ENCODE assay signal across 8 mouse cellular contexts in genomic region chr9:45421209-45421608, GRCm38 (mm10). TPM values are rescaled to one million over a fixed set of nuclear protein-coding genes. Genes with fewer than 3 reads are reported as not detected.
DNase-seq lines count a peak whose midpoint lies in the region; ATAC-seq and TF ChIP-seq lines count a peak whose summit lies in the region.
"Had no signal": no experiment of that assay in that cellular context is flagged by ENCODE, and none has a peak within 500 bp of the region (broad histone marks: within the 10 kb centered on the region; RNA-seq: fewer than 3 reads in every experiment).

No protein-coding gene starts in this region.

- no peak overlapping the region for H3K9ac ChIP-seq in kidney, embryonic 16.5 days (replicated peaks; ENCODE audit: low read length)

- peak; percentile 23 for DNase-seq in kidney, adult 9 months
- peak; percentile 26 for DNase-seq in thymus, adult 2 months
- no peak for DNase-seq in thymus, adult 18-20 months
- DNase-seq in cerebellum, postnatal 25 days, result peak; percentile 56 to 67
- no peak for DNase-seq in urinary bladder, postnatal 36 days (ENCODE audit: low spot score in 2 of 2)
- no peak for DNase-seq in gastrocnemius, postnatal 14 days

- H3K4me1 ChIP-seq in kidney, embryonic 16.5 days (ENCODE audit: insufficient read depth, low read length), result no peaks in the 10 kb centered on the region
- peaks cover 6% of the 10 kb centered on the region for H3K4me1 ChIP-seq in thymus, adult 2 months (replicated peaks; ENCODE audit: control insufficient read depth, insufficient read depth, low read length)

- H3K27me3 ChIP-seq in kidney, embryonic 16.5 days (ENCODE audit: insufficient read depth, low read length), result no peaks in the 10 kb centered on the region
- H3K27me3 ChIP-seq in thymus, adult 2 months (ENCODE audit: control insufficient read depth, insufficient read depth, low read length), result no peaks in the 10 kb centered on the region

- intact Hi-C loops in gastrocnemius, postnatal 14 days (cut with DNase I; ENCODE audit: low total_unique reads), result no loop called here

- ATAC-seq in kidney, embryonic 16.5 days (ENCODE audit: low FRiP score, low TSS enrichment), result no peak

- no peak for TF ChIP-seq POLR2A in thymus, adult 2 months (IDR thresholded peaks at IDR 0.05; ENCODE audit: control insufficient read depth, extremely low read depth, insufficient read depth, low read length, poor library complexity)

- no peaks in the 10 kb centered on the region for H3K9me3 ChIP-seq in kidney, embryonic 16.5 days (ENCODE audit: low read length)

- H3K36me3 ChIP-seq in kidney, embryonic 16.5 days (ENCODE audit: insufficient read depth, low read length), result no peaks in the 10 kb centered on the region
- no peaks in the 10 kb centered on the region for H3K36me3 ChIP-seq in thymus, adult 2 months (ENCODE audit: control insufficient read depth, insufficient read depth, low read length)

- no peak overlapping the region for H3K4me2 ChIP-seq in kidney, embryonic 16.5 days (replicated peaks; ENCODE audit: low read depth, low read length)

- TF ChIP-seq CTCF in thymus, adult 2 months (IDR thresholded peaks at IDR 0.05; ENCODE audit: borderline replicate concordance, control insufficient read depth, extremely low read depth, insufficient read depth, low read length, poor library complexity), result no peak

- 66% methylated on average over 8 of the region's 8 CpGs for WGBS in kidney, embryonic 16.5 days
- WGBS in thymus, adult 2 months, result 80% methylated on average over 8 of the region's 8 CpGs

- no peak overlapping the region for H3K27ac ChIP-seq in kidney, embryonic 16.5 days (ENCODE audit: low read length)
- H3K27ac ChIP-seq in thymus, adult 2 months (ENCODE audit: control insufficient read depth, insufficient read depth, low read length), result no peak overlapping the region

- H3K4me3 ChIP-seq in kidney, embryonic 16.5 days (ENCODE audit: low read length), result no peak overlapping the region
- H3K4me3 ChIP-seq in thymus, adult 2 months (ENCODE audit: control insufficient read depth, insufficient read depth, low read length), result no peak overlapping the region

RNA-seq across cellular contexts. Expression of gene Dscaml1, which starts 5.2 kb away (rescaled TPM):
- polyA plus RNA-seq in kidney, embryonic 16.5 days (2015; fragmentation: Nextera tagmentation; extraction: Ambion mirVana), result 0.17 and 0.37 TPM in 2 replicates
- polyA plus RNA-seq in thymus, adult 2 months (2012; rRNA removed), result 11.3 and 12.4 TPM in 2 replicates
- under 1 TPM in 1 of 2 experiments, not detected in 1; 0.21 TPM for total RNA-seq in gastrocnemius, postnatal 14 days (2021)
- total RNA-seq: megakaryocyte, adult 5-6 weeks had no signal

RNA-seq across cellular contexts. Expression of gene Fxyd2, which starts 21.7 kb away (rescaled TPM):
- polyA plus RNA-seq in kidney, embryonic 16.5 days (2015; fragmentation: Nextera tagmentation; extraction: Ambion mirVana), result 746 and 828 TPM in 2 replicates
- polyA plus RNA-seq in thymus, adult 2 months (2012; rRNA removed), result 220 and 236 TPM in 2 replicates
- total RNA-seq in gastrocnemius, postnatal 14 days (2021), result 1 to 10 TPM; 1.4 to 1.5 TPM
- total RNA-seq: megakaryocyte, adult 5-6 weeks had no signal

RNA-seq across cellular contexts. Expression of gene Fxyd6, which starts 51.2 kb away (rescaled TPM):
- polyA plus RNA-seq in kidney, embryonic 16.5 days (2015; fragmentation: Nextera tagmentation; extraction: Ambion mirVana), result 184 and 189 TPM in 2 replicates
- polyA plus RNA-seq in thymus, adult 2 months (2012; rRNA removed), result 5.4 and 8.9 TPM in 2 replicates
- total RNA-seq in gastrocnemius, postnatal 14 days (2021), result 10 to 100 TPM; 36.6 to 44.5 TPM

Comparison
In these comparisons a context has a peak if more than half of its experiments do, and no peak if none do; other contexts are left out.
1. DNase-seq: peak in kidney, adult 9 months (single experiment), thymus, adult 2 months (single experiment) and cerebellum, postnatal 25 days (2 of 2); none in thymus, adult 18-20 months (0 of 2), urinary bladder, postnatal 36 days (0 of 2) and gastrocnemius, postnatal 14 days (single experiment).
2. RNA of gene Fxyd6, which starts 51.2 kb away (polyA plus RNA-seq): 184 to 189 TPM in kidney, embryonic 16.5 days; 5.4 to 8.9 TPM in thymus, adult 2 months; every median in the first group is over 10 times any median in the second.